Mouse (Mus musculus) layer of hippocampus, postnatal 14 days (tissue): ENCODE measurements around the gene Uckl1. TPM values are rescaled to one million over a fixed set of nuclear protein-coding genes. Genes with fewer than 3 reads are reported as not detected.

Experiments used
- DNase-seq, 2 experiments: peaks; one replicate each; pipeline ENCODE4 v3.0.0; 2021 to 2022; ENCODE audit warnings: low spot score in 2 of 2, mixed read lengths in 1 of 2
- total RNA-seq, 2 experiments: library from RNA; stranded (reverse); gene quantifications; 2 replicates each; pipeline ENCODE4 v1.2.3; 2021

Gene Uckl1
- total RNA-seq, 2 experiments from 2014 or later = 52.0 to 53.1 TPM

DNA sequence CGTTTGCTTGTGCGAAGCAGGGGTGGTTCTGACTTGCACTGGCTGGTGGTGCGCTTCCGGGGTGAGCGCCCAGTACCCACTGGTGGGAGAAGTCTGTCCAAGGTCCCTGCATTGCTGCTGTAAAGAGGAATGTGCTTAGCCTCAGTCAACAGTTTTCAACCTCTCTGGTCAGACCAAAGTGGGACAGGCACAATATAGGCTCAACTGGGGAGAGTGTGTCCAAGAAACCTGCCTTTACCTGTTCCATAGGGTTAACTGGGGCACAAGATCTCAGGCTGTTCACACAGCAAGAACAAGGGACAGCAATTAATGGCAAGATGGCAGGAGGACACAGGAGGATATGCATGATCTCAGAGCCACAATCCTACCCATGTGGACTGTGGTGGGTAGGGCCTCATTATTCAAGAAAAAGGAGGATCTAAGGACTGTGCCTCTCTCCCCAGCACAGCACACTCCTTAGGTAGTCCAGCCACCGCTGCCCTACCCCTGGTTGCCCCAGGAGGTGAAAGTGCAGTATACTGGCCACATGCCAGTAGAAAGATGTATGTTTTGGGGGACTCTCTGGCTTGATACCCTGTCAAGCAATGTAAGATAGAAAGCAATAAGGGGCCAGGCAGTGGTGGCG, 9.7 kb downstream of the Uckl1 start:
- no peak for DNase-seq

DNA sequence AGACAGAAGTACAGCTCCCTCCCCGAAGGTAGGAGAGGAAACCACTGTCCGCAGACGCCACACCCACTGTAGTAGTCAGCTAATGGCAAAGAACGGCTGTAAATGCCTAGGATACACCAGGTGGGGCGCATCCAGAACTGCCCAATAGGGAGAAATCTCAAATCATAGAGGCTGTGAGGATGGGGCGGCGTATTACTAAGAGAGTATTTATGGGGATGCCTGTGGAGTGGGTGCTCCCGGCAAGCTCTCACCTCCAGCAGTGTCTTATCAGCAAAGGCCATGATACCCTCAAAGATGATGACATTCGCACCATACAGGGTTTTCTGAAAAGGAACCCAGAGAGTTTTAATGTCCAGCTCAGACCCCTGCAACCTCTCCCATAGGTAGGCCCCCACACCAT, 10.7 kb downstream of the Uckl1 start:
- DNase-seq = no peak

DNA sequence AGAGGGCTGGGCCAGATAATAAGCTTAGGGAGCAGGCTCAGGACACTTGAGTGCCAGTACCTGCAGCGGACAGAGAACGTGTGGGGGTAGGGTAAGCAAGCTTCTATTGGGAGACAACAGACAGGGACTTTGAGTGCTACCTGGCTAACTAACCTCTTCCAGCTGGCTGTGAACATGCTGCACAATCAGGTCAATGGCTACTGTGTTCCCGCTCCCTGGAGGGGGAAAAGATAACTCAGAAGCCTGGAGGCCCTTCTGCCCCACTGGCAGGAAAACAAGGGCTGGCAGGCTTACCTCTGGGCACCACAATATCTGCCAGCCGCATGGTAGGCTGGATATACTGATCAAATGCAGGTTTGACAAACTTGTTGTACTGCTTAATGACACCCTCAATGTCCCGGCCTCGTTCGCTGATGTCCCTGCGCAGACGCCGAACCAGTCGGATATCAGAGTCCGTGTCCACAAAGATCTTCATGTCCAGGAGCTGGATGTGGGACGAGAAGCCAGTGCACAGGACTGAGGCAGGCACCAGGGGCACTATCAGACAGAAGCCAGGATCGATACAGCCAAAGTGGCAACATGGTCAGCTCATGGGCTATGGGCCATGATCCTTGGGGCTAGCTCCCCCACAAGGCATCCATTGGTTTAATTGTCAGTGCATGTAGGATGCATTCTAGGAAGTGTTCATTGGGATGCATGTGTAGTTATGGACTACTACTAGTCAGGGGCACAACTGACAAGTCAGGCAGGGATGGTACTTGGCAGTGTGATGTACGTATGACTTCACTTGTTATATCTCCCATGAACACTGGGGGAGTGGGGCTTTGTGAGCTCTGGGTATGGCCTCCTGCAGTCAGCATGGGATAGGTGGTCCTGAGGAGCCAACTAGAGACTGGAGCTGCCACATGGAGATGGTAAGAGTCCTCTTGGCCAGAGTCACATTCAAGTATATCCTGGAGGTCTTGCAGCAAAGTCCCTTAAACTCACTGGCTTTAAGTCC, 11.5 kb downstream of the Uckl1 start:
- no peak for DNase-seq

DNA sequence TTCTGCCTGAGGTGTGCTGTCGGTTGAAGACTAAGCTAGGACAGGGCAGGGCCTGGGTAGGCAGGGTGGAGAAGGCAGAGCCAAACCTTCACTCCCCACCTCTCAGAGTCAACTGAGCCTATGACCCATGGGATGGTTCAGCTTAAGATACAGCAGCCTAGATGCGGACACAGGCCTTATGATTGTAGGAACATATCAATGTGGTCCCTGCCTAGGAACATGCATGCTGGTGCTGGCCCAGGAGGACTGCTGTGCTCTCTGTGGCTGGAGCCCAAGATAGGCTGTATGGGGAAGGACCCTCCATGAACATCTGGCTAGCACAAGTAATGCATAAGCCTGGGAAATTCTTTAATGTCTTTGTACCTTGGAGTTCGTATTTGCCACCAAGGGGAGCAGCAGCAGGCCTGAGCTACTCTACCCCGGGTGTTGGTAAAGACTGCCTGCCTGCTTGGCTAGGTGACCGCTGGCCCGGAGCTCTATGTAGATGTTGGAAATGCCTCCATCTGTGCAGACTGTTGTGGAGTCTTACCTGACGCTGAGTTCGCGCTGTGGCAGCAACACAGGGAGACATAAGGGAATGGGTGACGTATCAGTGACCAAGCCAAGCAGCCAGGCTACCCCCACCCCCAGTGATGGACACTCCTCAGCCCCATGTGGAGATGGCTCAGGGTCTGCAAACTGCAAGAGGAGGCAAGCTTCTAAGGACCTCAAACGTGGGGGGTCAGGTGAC, 12.6 kb downstream of the Uckl1 start:
- DNase-seq = no peak

DNA sequence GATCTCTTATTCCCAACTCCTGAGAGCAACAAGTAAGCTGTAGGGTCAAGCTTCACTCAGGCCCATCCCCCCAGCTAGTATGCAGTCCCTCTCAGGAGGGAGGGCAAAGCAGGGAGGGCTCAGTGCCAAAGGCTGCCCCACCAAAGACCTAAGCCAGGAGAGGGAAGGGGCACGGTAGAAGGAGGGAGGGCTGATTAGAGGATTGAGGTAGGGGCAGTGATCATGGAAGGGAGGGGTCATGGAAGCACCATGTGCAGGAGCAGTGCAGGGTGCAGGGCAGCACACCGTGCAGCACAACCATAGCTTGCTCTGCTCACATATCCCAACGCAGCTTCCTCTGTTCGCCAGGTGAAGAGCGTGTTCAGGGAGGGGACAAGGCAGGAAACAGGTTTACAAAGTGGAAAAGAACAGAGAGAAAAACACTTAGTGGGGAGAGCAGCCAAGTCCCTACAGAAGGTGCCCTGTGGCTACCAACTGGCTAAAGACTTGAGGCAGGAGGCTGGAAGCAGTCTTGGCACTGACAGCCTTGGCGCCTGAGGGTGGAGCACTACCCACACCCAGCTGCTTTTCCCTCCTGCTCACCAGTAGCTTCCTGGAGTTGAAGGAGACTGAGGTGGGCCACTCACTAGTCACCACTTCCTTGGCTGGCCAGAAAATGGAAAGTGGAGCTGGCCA, 13.6 kb downstream of the Uckl1 start:
- DNase-seq = no peak

DNA sequence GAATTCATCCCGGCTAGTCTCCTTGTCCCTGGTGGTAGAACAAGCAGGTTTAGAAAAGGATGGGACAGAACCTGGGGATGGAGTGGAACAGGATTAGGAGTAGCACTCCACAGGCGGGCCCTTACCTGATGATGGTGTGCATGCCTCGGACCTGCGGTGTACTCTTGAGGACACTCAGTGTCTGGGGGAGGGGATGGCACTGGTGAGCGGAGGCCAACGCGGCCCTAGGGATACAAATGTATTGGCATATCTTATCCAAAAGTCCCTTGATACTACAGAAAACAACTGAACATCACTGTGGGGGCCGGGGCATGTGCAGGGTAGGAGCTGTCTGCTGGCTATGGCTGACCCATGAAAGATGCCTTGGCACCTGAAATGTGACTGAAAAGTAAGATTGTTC, 14.3 kb downstream of the Uckl1 start:
- no peak for DNase-seq

DNA sequence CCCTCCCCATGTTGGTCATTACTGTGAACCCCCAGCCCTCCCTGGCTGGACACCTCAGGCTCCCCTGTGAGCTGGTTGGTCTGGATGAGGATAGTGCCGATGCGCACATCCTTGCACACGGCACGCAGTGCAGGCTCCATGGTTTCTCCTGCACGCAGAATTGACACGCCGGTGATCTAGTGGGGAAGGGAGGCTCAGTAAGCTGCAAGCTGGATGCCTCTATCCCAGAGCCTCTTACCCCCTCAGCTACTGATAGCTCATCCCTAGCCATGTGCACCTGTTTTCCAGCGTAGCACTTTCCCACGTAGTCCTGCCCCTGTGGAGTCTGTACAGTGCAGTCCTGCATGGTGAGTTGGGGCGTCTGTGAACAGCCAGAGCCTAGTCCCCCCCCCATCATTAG, 14.8 kb downstream of the Uckl1 start:
- no peak for DNase-seq

DNA sequence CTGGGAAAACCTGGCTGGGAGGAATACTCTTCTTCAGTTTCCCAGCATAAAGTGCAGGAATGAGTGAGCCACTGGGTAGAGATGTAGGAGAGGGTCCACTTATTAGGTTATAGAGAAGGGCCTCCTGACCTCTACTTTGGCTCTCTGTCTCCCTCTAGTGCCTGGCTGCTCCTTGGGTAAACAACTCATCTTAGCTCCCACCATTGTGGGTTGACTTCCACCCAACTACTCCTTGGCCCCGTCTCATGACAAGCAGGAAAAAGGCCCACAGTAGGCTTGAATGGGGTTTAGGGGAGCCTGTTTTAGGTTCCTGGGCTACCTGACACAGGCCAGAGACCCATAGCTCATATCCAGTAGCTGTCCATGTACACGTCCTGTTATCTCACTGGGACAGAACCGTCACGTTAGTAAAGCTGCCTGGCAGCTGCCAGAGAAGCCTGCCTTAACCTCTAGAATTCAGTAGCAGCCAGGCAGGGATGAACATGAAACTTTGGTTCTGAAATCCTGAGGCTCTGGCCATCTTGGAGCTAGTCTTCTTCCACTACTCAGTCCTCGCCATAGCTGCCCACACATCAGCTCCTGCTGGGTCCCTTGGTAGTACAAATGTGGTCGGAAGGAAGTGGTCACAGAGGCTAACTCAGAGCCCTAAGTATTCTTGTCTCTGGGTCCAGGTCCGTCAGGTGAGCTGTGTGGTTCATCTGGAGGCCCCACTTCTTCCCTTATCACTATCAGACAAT, 16.3 kb downstream of the Uckl1 start:
- DNase-seq = no peak

DNA sequence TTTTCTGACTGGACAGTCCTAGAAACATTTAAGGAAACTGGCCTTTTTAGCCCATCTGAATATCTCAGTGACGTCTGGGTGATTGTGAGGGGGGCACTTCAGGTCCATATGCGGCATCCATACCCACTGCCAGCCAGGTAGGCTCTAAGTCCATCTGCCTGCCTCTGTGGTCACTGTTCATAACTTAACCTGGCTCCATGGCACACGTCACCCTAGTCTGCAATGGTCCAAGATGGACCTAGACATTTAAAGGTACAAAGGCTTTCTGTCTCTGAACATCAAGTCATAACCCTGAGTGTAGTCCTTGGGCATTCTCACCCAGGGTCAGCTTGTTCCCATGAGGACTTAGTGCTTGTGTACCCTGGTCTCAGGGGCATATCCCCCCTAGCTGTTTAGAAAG, 17.4 kb downstream of the Uckl1 start:
- DNase-seq = no peak

DNA sequence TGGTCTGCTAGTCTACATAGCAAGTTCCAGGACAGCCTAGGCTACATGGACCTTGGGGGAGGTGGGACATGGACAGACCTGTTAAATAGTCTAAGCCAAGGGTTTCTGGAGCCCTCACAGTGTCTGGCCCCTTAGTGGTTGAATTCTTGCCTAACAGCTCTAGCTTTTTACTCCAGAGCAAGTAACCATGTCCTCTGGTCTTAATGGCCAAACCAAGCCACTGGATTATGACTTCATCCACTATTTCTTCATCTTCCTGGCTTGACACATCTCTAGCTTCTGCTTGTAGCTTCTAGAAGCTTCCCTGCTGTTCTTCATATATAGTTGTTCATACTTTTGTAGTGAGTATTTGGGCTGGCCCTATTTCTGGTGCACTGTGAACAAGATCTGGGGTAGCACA, 30.9 kb downstream of the Uckl1 start:
- no peak for DNase-seq

DNA sequence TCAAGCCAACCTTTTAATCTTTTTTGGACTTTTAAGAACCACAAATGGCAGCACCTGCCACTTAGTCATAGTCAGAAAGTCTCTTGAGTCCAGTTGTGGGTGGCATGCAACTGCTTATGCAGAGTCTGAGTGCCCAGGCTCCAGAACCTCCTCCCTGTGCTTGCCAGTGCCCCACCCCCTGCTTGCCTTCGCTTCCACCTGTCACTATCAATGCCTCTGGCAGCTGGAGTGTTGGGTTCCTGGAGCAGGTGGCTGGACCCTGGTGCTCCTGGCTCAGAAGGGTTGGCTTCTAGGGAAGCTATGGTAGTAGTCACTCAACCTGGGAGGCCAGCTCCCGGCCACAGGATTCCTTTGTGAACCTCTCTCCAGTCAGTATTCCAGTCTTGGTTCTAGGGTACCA, 34.5 kb downstream of the Uckl1 start:
- DNase-seq = no peak

DNA sequence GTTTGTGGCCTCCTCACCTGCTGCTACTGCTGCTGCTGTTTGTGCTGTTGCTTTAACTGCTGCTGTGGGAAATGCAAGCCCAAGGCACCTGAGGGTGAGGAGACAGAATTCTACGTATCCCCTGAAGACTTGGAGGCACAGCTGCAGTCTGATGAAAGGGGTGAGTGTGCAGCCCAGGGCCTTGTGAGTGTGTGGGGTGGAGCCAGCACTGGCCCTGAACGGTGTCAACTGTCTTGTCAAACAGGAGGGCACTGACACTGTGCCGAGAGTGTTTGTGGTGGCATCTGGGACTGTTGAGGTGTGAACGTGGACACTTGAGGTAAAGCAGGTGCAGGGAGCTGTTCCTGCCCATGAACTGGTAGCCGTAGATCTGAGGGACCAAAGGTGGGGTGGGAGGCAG, 36.0 kb downstream of the Uckl1 start:
- no peak for DNase-seq

DNA sequence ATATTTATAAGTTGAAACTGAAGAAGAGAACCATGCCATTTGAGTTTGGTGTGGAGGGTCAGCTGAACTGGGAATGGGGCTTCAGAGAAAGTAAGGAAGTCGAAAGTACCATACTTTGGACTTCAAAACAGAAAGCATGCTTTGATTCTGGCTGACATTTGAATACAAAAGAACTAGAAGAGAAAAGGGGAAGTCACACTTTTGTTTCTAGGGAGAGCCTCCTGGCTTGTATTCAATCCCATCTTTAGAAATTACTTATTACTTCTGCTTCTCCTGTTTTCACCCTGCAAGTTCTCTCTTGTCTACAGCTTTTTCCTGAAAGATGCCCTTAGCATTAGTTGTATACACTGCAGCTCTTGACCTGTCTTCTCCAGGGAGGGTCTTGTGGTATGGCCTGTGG, 36.5 kb downstream of the Uckl1 start:
- no peak for DNase-seq

DNA sequence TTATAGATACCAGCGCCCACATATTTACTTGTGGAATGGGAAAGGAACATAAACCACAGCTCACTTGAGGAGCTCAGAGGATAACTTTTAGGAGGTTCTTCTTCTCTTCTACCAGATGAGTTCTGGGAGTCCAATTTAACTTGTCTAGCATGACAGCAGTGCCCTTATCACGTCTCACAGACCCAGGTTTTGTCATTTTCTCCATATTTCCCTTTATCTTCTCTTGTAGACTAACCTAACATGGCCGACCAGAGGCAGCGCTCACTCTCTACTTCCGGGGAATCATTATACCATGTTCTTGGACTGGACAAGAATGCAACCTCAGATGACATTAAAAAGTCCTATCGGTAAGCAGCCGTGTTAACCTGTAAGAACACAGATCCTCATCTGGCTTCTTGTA, 38.5 kb downstream of the Uckl1 start:
- no peak for DNase-seq

DNA sequence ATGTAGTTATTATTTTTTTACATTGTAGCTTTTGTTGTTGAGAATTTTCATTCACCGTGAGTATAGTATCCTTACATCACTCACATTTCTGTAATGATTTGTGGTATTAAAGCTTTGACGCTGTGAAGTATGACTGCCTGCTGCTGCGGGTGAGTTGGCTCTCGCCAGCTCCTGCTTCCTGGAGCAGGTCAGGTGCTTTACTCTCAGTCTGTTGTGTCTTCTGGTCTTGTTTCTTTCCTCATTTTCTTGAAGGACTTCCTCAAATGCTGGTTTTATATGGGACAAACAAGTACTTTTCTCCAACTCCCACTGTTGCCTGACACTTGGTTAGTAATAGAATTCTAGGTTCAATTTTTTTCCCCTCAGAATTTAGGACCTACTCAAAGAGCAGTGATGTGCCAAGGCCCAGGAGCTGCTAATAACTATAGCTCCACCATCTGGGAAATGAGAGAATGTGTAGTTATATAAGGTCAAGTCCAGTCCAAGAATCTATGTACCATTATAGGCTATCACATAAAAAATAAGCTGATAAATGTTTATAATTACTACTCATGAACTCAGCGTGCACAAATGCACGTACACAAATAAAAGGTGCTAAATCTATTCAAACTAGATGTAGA, 42.8 kb downstream of the Uckl1 start:
- DNase-seq = no peak

DNA sequence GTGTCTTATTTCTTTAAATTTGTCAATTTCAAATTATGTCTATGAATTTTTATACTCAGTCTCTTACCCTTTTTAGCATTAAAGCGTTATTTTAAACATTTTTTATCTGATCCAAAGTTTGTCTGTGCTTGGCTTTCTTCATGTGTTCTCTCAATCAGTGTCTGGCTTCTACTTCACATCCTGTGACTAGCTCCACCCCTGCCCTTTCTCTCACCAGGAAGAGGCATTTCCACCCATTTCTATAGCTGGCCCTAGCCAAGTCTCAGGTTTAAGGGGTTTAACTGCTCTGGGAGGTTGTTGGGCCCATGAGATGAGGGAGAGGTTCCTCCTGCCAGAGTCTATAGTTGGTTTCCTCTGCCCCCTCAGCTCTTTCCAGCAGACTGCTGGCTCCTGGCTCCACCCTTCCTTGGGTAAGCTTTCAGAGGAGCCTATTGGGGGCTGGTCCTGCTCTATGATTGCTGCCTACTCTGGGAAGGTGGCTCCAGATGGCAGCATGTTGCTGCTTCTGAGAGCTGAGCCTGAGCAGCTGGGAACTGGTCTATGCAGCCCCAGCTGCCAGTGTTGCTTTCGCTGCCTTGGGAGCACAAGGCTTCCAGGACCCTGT, 47.1 kb downstream of the Uckl1 start:
- DNase-seq = peak; percentile 33 to 37

DNA sequence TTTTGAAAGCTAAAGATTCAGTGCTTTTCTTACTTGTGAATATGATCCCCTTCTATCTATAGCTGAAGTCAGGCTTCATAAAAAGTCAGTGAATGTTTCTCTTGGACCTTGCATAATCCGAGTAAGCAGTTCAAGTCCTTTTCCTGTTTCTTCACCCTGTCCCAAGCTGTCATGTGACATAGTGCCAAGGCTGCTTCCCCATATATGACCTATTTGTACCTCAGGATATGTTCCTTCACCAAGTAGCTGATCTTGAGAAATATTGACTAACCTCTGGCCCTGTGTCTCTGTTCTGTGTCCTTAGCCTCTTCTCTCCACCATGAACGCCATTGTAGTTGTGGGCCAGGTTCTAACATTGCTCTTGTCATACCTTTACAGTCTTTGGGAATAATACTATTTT, 48.3 kb downstream of the Uckl1 start:
- no peak for DNase-seq

DNA sequence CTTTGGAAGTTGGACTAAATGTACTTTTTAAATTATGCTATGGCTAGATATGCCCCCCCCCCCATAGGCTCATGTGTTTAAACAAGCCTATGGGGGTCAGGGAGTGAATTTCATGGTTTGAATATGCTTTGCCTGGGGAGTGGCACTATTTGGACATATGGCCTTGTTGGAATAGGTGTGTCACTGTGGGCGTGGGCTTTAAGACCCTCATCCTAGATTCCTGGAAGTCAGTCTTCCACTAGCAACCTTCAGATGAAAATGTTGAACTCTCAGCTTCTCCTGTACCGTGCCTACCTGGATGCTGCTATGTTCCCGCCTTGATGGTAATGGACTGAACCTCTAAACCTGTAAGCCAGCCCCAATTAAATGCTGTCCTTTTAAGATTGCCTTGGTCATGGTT, 52.1 kb downstream of the Uckl1 start:
- no peak for DNase-seq

DNA sequence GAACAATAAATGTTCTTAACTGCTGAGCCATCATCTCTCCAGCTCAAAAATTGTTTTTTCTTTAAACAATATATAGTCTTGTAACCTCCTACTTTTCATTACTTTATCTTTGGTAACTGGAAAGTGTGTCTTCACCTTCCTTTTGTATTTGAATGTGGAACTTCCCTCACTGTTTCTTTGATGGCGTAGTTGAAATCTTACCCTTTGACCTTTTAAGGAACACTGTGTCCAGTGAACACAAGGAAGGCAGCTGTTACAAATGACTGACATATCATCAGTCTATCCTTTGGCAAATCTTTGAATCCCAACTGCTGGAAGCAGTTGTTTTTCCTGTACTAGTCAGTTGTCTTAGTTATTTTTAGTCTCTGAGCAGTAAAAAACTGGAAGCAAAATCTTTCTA, 55.6 kb downstream of the Uckl1 start:
- no peak for DNase-seq

DNA sequence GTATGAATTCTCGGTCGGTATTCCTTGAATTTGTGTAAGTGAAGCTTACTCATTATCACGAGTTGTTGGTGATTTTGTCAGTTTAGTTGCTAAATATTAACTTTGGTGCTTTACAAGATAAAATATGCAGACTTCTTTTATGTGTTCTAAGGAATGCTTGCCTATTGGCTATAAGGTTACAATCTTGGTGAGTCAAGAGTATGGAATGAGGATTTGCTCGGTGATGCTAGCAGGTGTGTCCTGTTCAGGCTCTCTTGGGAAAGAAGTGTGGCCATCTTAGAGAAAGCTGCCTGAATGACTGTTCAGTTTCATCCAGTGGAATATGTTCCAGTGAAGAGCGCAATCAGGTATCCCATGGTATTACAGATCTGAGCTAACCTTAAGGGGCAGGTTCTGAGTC, 59.2 kb downstream of the Uckl1 start:
- DNase-seq = no peak
